Mouse (Mus musculus): Measurements from ENCODE around the gene Adam8.
A peak's percentile ranks its signal among the peaks of the same experiment; 100 is the strongest.

DNA sequence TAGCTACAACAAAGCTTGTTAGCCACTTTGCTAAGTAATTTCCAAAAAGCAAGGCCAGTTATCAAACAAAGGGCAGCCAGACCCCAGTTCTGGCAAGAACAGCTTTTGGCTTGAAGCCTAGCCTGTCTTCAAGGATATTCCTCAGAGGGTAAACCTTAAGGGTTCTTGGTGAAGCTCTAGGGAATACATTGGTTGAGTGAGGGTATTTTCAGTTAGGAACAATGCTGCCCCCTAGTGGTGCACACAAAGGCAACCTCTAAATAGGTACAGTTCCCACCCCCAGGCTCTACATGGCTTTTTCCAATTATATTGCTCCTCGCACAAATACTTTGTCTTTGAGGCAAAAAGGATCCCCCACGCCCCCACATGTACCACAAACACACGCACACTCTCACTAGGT is 2.3 kb upstream of the Adam8 start:
- TF ChIP-seq CTCF (IDR thresholded peaks at IDR 0.05; ENCODE audit: control insufficient read depth, insufficient read depth, insufficient read length) = peak; percentile 42
- no peak for TF ChIP-seq MAX (IDR thresholded peaks at IDR 0.05)
- TF ChIP-seq MYOG (IDR thresholded peaks at IDR 0.05; ENCODE audit: control insufficient read depth, extremely low read depth, insufficient read length) = no peak
- TF ChIP-seq CEBPB (IDR thresholded peaks at IDR 0.05; ENCODE audit: low read depth) = no peak
- no peak for TF ChIP-seq MYOD1 (IDR thresholded peaks at IDR 0.05; ENCODE audit: control insufficient read depth, insufficient read length, low read depth)
- TF ChIP-seq USF1 (IDR thresholded peaks at IDR 0.05; ENCODE audit: low read depth) = no peak
